Mouse (Mus musculus) thymus, adult 2 months (tissue): ENCODE data around the gene Med25. TPM values are rescaled to one million over a fixed set of nuclear protein-coding genes. Genes with fewer than 3 reads are reported as not detected.

Experiments used
- DNase-seq: peaks from one replicate; pipeline ENCODE4 v3.0.0; 2021
- H3K27ac ChIP-seq: fragments of 200-500 bp; 2 replicates; pipeline ENCODE4 v1.5.1; 2012; ENCODE audit warnings: low read length, control low read depth; ENCODE audit not compliant: control insufficient read depth, insufficient read depth
- H3K27me3 ChIP-seq: fragments of 200-500 bp; 2 replicates; pipeline ENCODE4 v1.6.1; 2012; ENCODE audit warnings: mild to moderate bottlenecking, low read length, moderate library complexity, mixed read lengths; ENCODE audit not compliant: control insufficient read depth, insufficient read depth
- H3K36me3 ChIP-seq: fragments of 200-500 bp; 2 replicates; pipeline ENCODE4 v1.6.1; 2012; ENCODE audit warnings: mild to moderate bottlenecking, low read length, moderate library complexity; ENCODE audit not compliant: control insufficient read depth, insufficient read depth
- H3K4me1 ChIP-seq: fragments of 200-500 bp; replicated peaks from 2 replicates; pipeline ENCODE4 v1.6.1; 2012; ENCODE audit warnings: low read length; ENCODE audit not compliant: control insufficient read depth, insufficient read depth
- H3K4me3 ChIP-seq: fragments of 200-500 bp; 2 replicates; pipeline ENCODE4 v1.5.1; 2012; ENCODE audit warnings: mild to moderate bottlenecking, low read length, control low read depth, moderate library complexity; ENCODE audit not compliant: control insufficient read depth, insufficient read depth
- CTCF ChIP-seq: fragments of 200-500 bp; IDR thresholded peaks from 2 replicates; pipeline ENCODE4 v1.5.1; 2012; ENCODE audit warnings: mild to moderate bottlenecking, control low read depth, low read length, moderate library complexity, borderline replicate concordance; ENCODE audit not compliant: control insufficient read depth, poor library complexity, insufficient read depth; ENCODE audit errors: extremely low read depth
- POLR2A ChIP-seq: fragments of 200-500 bp; IDR thresholded peaks from 2 replicates; pipeline ENCODE4 v1.6.1; 2012; ENCODE audit warnings: mild to moderate bottlenecking, low read length, control low read depth, moderate library complexity; ENCODE audit not compliant: control insufficient read depth, poor library complexity, insufficient read depth; ENCODE audit errors: extremely low read depth
- WGBS: fragments of 180-500 bp; shearing (Covaris S2); methylation state at CpG from one replicate; pipeline ENCODE4 v1.1.7; 2018; 5-methylcytosine and 5-hydroxymethylcytosine counted together
- polyA plus RNA-seq: library from polyadenylated mRNA; depleted of rRNA; stranded (reverse); fragments of >200 nt; gene quantifications from 2 replicates; pipeline ENCODE4 v1.2.3, GENCODE M21; 2012

Gene Med25
- polyA plus RNA-seq, 1 experiment = 220 TPM

DNA sequence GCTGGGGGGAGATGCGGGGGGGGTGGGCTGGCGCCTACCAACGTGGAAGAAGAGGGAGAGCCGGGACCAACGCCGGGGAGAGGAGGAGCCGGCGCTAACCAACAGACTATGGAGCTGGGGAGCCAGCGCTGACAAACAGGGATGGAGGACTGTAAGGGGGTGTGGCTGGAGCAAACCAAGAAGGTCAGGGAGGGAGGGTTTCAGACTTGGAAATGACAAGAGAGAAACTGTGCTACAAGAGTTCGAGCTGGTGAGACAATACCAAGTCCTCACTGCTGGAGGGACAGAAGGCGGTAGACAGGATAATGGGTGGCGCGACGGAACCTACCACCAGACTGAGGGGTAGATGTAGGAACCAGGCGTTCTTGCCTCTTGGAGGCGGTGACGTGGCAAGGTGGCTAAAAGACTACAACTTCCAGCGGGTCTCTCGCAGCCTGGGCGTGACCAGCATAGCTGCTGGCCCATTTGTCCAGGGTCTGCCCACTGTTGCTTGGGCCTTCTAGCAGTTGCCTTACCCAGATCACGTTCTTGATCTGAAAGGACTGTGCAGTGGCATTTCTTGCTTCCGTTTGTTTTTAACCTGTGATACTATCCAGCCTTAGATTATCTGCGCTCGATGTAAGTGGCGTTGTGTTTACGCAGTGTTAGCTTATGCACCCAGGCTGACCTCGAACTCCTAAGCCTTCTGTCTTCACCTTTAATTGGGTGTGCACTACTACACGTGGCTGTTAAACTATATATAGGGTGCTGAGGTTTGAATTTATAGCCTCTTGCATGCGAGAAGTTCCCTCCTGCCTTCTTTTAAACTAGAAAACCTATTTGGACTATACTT, 22.6 kb downstream of the Med25 start, which contains the start of gene Ptov1:
Ptov1 (minus strand) TSS at position 92 of the 832 bp plus-strand sequence.
- Histone ChIP-seq H3K4me1 (peaks cover 18% of the 10 kb centered on the region), H3K27ac (peak within 1 kb of the TSS; percentile 41), H3K27me3 (no peaks in the 10 kb centered on the region), H3K4me3 (peak within 1 kb of the TSS; percentile 84), H3K36me3 (no peaks in the 10 kb centered on the region)
- WGBS = 8% methylated on average over 29 of the region's 29 CpGs
- TF ChIP-seq POLR2A (no peak), CTCF (no peak; the same call in 1 of the 2 replicates)
- DNase-seq = peak; percentile 84

DNA sequence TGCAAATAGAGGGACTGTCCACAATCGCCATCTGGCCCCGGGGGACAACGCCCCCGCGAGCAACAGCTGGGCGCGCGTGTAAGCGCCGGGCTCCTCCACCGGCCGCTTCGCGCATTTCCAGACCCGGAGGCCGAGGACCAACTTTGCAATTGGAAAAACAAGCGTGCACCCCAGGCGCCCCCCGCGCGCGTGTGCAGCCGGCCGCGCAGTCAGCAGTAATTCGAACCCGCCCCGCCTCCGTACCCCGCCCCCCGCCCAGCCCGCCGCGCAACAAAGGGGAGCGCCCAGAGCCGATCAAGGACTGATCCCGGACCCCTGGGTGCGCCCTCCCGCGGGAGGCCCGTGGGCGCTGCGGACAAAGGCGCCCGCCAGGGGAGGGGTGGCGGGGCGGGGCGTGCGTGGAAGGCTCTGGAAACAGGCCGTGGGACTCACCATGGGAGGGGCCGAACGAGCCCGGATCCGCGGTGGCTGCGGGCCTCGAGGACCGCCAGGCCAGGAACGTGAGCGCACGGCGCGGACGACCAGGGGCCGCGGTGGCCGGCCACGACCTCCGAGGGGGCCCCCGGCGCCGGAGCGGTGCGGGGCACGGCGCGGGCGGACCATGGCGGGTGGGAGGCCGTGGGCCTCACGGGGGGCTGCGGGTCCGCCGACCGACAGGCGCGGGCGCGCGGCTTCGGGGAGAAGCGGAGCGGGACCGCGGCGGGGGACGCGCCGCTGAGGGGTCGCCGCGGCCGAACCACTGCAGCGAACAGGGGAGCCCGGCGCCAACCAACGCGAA, 23.4 kb downstream of the Med25 start:
- no peaks in the 10 kb centered on the region for H3K27me3 ChIP-seq
- peak; percentile 58 for DNase-seq
- peaks cover 7% of the 10 kb centered on the region; the same call in 1 of the 2 replicates for H3K36me3 ChIP-seq
- WGBS = under 1% methylated on average over 105 of the region's 108 CpGs
- H3K4me1 ChIP-seq = peaks cover 18% of the 10 kb centered on the region
- peak overlapping the region; percentile 84 for H3K4me3 ChIP-seq
- H3K27ac ChIP-seq = peak overlapping the region; percentile 39; the same call in 1 of the 2 replicates
- TF ChIP-seq POLR2A = peak; percentile 33; the same call in 1 of the 2 replicates
- no peak for TF ChIP-seq CTCF

DNA sequence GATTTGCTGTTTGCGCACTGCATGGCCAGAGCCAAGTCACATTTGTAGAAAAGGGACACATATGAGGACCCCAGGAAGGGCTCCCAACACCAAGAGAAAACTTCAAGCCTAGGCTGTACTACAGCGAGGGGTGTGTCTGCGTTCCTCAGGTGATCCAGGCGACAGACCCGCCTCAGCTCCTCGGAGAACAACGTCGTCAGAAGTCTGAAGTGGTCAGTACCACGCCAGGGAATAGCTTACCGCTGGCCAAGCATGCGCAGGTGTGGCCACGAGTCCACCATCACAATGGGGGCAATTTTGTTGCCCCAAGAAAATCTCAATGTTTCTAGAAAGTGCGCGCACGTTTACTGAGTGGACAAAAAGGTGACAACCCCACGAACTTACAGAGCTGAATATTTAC, 24.0 kb downstream of the Med25 start:
- DNase-seq = no peak
- H3K36me3 ChIP-seq = peaks cover 13% of the 10 kb centered on the region; the same call in 1 of the 2 replicates
- 18% methylated on average over 16 of the region's 16 CpGs for WGBS

DNA sequence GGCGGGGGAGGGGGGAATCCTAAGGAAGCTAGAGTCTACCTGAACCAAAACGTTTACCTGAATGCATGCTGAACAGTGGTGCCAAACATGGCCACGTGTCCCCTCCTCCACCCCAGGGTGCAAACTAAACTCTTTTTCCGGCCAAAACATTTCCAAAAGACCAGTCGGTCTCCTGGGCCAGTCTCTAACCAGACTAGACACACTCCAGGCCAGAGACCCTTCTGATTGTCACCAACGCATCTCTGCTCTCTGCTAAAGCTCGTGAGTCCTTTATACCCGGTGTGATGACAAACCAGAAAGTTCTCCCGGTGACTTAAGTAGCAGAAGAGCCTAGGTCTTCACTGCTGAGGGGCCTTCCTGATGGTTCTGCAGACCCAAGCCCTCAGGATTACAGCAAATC, 24.7 kb downstream of the Med25 start:
- no peak for DNase-seq
- Histone ChIP-seq H3K27me3 (no peaks in the 10 kb centered on the region), H3K27ac (no peak overlapping the region), H3K4me3 (no peak overlapping the region), H3K36me3 (peaks cover 20% of the 10 kb centered on the region), H3K4me1 (peaks cover 18% of the 10 kb centered on the region)
- TF ChIP-seq CTCF (no peak), POLR2A (no peak)
- WGBS = 86% methylated on average over 9 of the region's 9 CpGs

More for the DNA sequence above, 24.0 kb downstream of the Med25 start:
- Histone ChIP-seq H3K4me3 (peak overlapping the region; percentile 84), H3K27ac (no peak overlapping the region), H3K27me3 (no peaks in the 10 kb centered on the region), H3K4me1 (peaks cover 18% of the 10 kb centered on the region)
- TF ChIP-seq CTCF (no peak), POLR2A (no peak)

DNA sequence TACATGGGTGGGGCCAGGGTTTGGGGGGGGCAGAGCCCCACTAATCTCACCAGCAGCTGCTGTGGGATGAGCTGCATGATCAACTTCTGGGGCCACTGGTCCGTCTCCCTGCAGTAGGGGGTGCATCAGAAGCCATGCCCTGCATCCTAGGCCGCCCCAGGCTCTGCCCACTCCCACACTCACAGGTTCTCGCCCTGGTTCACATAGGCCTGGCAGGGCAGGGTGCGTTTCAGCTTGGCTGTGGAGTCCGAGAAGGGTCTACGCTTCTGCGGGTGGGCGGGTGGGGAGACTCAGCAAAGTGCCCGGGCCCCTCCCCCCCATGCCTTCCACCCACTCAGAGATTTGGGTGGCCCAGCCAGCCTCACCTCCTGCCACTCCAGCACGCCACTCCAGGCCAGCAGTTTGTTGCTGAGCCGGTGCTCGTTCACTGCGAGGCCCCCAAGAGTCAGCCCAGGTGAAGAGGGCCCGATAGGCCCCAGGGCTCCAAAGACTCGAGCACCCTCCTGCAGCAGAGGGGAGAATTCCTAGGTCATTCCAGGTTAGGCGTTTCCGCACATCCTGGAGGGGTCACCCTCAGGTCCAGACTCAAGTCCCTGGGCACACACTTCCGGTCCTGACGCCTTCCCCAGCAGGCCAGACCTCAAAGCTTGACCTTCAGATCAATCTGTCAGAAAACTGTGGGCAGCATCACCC, 25.4 kb downstream of the Med25 start:
- Histone ChIP-seq H3K27ac (no peak overlapping the region), H3K4me1 (peaks cover 18% of the 10 kb centered on the region), H3K36me3 (peaks cover 26% of the 10 kb centered on the region), H3K27me3 (no peaks in the 10 kb centered on the region), H3K4me3 (no peak overlapping the region)
- DNase-seq = no peak
- 88% methylated on average over 19 of the region's 19 CpGs for WGBS
- no peak for TF ChIP-seq CTCF
- TF ChIP-seq POLR2A = no peak

DNA sequence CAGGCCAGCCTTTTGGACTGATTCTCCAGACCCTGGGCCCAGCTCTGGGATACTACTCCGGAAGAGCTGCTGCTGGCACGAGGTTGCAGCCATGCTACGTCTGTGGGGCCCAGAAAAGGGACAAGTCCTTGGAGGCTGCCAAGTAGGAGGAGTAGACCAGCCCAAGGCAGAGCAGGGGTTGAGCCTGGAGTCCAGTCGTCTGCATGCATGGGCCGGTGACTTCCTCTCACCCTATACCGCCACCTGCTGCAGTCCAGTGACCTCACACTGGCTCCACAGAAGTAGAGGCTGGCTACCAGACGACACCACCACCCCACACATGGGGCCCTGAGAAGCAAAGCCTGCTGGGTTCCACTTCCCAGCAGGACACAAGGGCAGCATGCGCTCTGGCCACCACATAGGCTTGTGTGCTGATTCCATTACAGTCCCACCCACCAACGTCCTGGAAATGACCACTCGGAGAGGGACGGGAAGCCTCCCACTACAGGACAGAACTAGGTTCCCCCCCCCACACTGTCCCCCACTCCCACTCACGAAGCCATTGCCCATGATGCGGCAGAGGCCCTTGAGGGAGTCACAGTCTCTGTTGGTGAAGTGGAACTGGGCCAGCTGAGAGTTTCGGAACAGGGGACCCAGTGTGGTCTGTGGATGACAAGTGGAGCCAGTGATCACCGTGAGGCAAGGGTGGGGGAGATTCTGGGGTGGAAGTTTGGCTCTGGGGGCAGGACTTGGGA, 26.1 kb downstream of the Med25 start:
- DNase-seq = no peak
- H3K27ac ChIP-seq = no peak overlapping the region
- H3K27me3 ChIP-seq = no peaks in the 10 kb centered on the region
- H3K4me1 ChIP-seq = peaks cover 18% of the 10 kb centered on the region
- H3K4me3 ChIP-seq = no peak overlapping the region
- TF ChIP-seq POLR2A (no peak), CTCF (no peak)
- WGBS = 77% methylated on average over 15 of the region's 15 CpGs
- H3K36me3 ChIP-seq = peaks cover 27% of the 10 kb centered on the region
